Mouse (Mus musculus): Measurements from ENCODE around the gene Sntn.

Gene Sntn

DNA sequence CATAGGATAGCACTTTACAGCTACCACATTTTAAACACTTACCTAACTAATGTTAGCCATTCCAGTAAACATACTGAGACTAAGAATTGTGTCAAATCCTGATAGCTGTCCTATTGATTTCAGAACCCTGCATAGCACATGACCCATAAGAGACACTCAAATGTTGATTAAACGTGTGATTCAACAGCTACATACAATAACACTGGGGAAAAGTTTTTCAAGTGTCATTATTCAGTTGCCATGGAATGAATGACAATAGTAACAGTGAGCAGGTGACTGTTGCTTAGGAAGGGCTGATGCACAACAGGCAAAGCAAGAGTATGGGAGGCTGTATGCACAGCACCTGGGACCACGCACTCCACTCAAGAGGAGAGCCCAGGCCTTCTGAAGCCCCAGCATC, at the start of gene Sntn:
Gene Sntn, plus strand, starts transcription at position 301 of the 400 bp plus-strand sequence.
- no peak for DNase-seq (ENCODE audit: low spot score)

DNA sequence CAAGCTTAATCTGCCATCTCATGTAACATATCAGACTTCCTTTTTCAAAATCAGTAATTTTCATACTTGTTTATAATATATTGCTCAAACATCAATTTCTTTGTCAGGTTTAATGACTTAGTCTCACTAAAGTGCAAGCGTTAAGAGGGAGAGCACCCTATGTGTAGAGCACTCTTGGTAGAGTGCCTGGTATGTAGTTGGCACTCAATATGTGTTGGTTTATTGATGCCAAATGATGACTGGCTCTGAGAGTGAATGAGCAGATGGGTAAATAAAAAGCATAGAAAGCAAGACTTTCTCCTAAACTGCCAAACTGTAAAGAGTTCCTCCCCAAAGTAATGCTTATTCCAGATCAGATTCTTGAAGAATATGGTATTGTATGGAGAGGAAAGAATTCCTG, 20.8 kb upstream of the Sntn start:
- no peak for DNase-seq (ENCODE audit: low spot score)

DNA sequence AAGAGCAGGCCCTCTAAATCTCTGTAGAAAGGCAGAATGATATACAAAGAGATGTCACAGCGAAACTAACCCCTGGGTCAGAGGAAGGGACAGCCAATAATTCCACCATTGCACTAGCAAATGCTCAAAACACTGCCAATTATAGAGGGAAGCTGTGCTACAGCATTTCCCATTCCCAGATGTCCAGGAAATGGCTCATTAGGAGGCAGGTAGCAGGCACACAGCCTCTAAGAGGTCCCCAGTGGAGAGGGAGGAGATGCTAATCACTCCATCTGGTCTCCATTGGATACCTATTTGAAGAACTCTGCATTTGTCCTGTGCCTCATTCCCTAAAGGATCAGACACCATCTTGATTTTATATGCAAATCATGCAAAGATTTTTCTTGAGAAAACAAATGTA, 19.6 kb upstream of the Sntn start:
- no peak for DNase-seq (ENCODE audit: low spot score)

DNA sequence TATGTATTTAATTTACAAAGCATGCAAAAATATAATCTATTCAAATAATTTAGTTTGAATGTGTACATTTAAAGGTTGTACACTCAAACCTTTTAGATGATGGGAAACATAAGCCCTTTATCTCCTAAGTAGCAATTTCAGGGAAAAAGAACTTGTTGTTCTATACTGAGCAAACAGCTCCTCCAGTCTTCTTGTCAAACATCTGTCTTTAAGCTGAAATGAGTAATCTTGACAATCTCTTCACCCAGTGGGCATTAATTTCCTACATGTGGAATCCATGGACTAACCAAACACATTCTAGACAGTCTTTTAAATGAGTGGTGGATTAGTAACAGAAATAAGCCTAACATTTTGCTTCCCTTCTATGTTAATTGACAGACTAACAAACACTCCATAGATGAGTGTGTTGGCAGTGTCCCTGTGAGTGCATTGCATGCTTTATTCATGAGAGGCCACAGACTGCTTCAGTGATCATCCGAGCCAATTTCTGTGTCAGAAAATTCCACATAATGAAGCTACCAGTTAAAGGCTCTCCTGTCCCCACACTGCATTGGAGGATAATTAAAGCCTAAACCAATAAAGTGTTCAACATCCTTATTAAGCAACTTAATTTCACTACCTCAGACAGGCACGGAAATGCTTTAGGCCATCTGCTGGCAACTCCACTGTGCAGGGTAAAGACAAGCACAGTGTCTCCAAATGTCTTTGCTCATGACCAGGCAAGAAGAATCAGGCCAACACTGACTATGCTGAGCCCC, 19.0 kb upstream of the Sntn start:
- no peak for DNase-seq (ENCODE audit: low spot score)

DNA sequence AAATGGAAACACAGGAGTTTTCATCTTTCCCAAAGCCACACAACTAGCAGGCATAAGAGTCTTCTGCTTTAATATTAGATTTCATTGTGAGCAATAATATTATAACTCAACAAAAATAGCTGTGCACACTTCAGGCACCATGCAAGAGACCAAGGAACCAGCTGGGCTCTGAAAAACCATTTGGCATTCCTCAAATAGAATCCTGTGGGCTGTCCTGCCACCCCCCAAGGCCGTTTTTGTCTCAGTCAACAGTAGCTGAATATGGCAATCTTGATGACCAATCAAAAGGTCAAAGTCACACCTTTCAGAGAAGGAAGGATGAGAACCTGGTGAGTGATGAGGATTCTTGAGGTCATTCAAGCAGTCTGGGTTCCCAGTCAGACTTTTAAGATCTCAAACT, 16.0 kb downstream of the Sntn start:
- no peak for DNase-seq (ENCODE audit: low spot score)

DNA sequence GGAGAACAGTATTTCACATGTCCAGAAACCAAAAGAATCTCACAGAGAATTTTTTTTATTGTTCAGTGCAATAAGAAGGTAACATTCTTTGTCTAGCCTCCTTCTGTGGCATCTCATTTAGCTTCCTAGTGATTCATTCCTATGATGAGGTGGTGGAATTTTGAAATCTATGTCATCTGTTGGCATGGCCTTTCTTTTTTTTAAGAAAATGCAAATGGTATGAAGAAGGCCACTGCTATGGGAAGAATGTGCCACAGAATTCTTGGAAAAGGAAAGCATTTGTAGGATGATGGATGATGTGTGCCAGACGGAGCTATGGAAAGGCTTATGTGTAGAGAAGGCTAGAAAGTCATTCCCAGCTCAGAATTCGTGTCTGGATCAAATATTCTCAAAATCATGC, 19.8 kb downstream of the Sntn start:
- no peak for DNase-seq (ENCODE audit: low spot score)

DNA sequence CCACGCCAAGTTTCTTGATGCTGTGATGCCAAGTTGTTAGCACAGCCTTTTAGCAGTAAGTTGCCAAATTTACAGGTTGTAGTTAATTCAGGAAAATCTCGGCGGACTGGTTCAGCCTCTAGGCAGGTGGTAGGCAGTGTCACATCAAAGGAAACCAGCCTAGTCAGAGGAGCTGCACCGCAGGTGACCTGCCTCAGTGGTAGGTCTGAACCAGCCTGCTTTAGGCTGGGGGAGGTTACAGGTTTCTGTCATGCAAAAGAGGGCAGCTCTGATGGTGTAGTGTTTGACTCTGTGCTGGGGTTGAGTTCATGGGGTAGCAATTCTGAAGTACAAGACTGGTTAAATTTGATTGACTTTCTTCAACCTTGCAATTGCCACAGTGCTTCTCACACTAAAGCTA, 61.6 kb downstream of the Sntn start:
- no peak for DNase-seq (ENCODE audit: low spot score)

Data from spleen, adult 12 weeks (tissue).